Mouse (Mus musculus) G1E (cell line): ENCODE measurements around the gene Sesn2.
"Not testable (repeated sequence)": the region's sequence is repeated elsewhere in the genome, so short reads cannot be mapped to it uniquely, and the experiment has no call there.

Experiments used
- CTCF ChIP-seq: IDR thresholded peaks from 2 replicates; pipeline ENCODE4 v1.5.1; 2012; ENCODE audit warnings: low read depth, low read length, inconsistent platforms, mixed read lengths
- GATA1 ChIP-seq: IDR thresholded peaks from 2 replicates; pipeline ENCODE4 v1.6.1; 2012; ENCODE audit warnings: borderline replicate concordance, low read length, inconsistent platforms, mixed read lengths

DNA sequence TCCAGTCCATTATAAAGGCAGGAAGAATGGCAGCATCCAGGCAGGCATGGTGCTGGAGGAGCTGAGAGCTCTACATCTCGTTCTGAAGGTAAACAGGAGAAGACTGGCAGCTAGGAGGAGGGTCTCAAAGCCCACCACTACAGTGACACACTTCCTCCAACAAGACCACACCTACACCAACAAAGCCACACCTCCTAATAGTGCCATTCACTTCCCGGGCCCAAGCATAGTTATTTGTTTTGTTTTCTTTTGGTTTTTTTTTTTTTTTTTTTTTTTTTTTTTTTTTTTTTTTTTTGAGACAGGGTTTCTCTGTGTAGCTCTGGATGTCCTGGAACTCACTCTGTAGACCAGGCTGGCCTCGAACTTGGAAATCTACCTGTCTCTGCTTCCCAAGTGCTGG, 28.2 kb downstream of the Sesn2 start:
- not testable (repeated sequence) for TF ChIP-seq CTCF, GATA1
